Mouse (Mus musculus): ENCODE results near the gene Myo5a. TPM values are rescaled to one million over a fixed set of nuclear protein-coding genes. Genes with fewer than 3 reads are reported as not detected.

The Myo5a gene
- 85.2 TPM for polyA plus RNA-seq (2014; fragmentation: Illumina TruSeq; extraction: RNeasy Lipid Tissue Mini Kit (QIAGEN cat#74804); ENCODE audit: low read depth, low replicate concordance)

GRCm38 (mm10) chr9:75070457-75071028, at the start of gene Myo5a:
Myo5a (plus strand) TSS chr9:75071015.

GRCm38 (mm10) chr9:75037451-75038356, 33.1 kb upstream of the Myo5a start, which contains the start of gene Arpp19:
Arpp19 (plus strand) TSS chr9:75037614.

GRCm38 (mm10) chr9:75231841-75232746, 161.3 kb downstream of the Myo5a start, which contains the start of gene Myo5c:
Myo5c (plus strand) TSS chr9:75232020.

Other genes starting within 250 kb of the Myo5a start
- not detected for gene Onecut1, start 209.1 kb upstream of the Myo5a start, polyA plus RNA-seq (2014; fragmentation: Illumina TruSeq; extraction: RNeasy Lipid Tissue Mini Kit (QIAGEN cat#74804); ENCODE audit: low read depth, low replicate concordance)
- gene Fam214a, start 118.1 kb upstream of the Myo5a start, polyA plus RNA-seq (2014; fragmentation: Illumina TruSeq; extraction: RNeasy Lipid Tissue Mini Kit (QIAGEN cat#74804); ENCODE audit: low read depth, low replicate concordance): 67.8 TPM
- gene Arpp19, start 33.4 kb upstream of the Myo5a start, polyA plus RNA-seq (2014; fragmentation: Illumina TruSeq; extraction: RNeasy Lipid Tissue Mini Kit (QIAGEN cat#74804); ENCODE audit: low read depth, low replicate concordance): 494 TPM
- gene Myo5c, start 161.0 kb downstream of the Myo5a start, polyA plus RNA-seq (2014; fragmentation: Illumina TruSeq; extraction: RNeasy Lipid Tissue Mini Kit (QIAGEN cat#74804); ENCODE audit: low read depth, low replicate concordance): 1.2 TPM
- gene Gnb5, start 235.3 kb downstream of the Myo5a start, polyA plus RNA-seq (2014; fragmentation: Illumina TruSeq; extraction: RNeasy Lipid Tissue Mini Kit (QIAGEN cat#74804); ENCODE audit: low read depth, low replicate concordance): 46.5 TPM